Mouse (Mus musculus) embryonic facial prominence, embryonic 12.5 days (tissue): ENCODE results near the gene Flywch1. TPM values are rescaled to one million over a fixed set of nuclear protein-coding genes. Genes with fewer than 3 reads are reported as not detected.

ENCODE experiments used
- ATAC-seq: fragments of 200-750 bp; cut with Nextera tagmentation; 2 replicates; pipeline ENCODE4 v1.8.0; 2017; ENCODE audit not compliant: insufficient number of reproducible peaks, insufficient read depth, low FRiP score, low TSS enrichment
- H3K27ac ChIP-seq: fragments of 300-500 bp; sonication (generic); 2 replicates; pipeline ENCODE4 v1.5.1; 2016; ENCODE audit warnings: mild to moderate bottlenecking
- H3K27me3 ChIP-seq: fragments of 300-500 bp; sonication (generic); 2 replicates; pipeline ENCODE4 v1.6.1; 2016; ENCODE audit warnings: mild to moderate bottlenecking, moderate library complexity
- H3K36me3 ChIP-seq: fragments of 300-500 bp; sonication (generic); 2 replicates; pipeline ENCODE4 v1.6.1; 2016; ENCODE audit warnings: mild to moderate bottlenecking
- H3K4me1 ChIP-seq: fragments of 300-500 bp; sonication (generic); 2 replicates; pipeline ENCODE4 v1.6.1; 2016
- H3K4me2 ChIP-seq: fragments of 300-500 bp; sonication (generic); replicated peaks from 2 replicates; pipeline ENCODE4 v1.6.1; 2016; ENCODE audit warnings: mild to moderate bottlenecking, moderate library complexity
- H3K4me3 ChIP-seq: fragments of 300-500 bp; sonication (generic); 2 replicates; pipeline ENCODE4 v1.5.1; 2016; ENCODE audit warnings: mild to moderate bottlenecking
- H3K9ac ChIP-seq: fragments of 300-500 bp; sonication (generic); 2 replicates; pipeline ENCODE4 v1.6.1; 2016; ENCODE audit warnings: mild to moderate bottlenecking, moderate library complexity
- H3K9me3 ChIP-seq: fragments of 300-500 bp; sonication (generic); 2 replicates; pipeline ENCODE4 v1.6.1; 2016; ENCODE audit warnings: mild to moderate bottlenecking, moderate library complexity
- WGBS: fragments of 180-500 bp; shearing (Covaris S2); methylation state at CpG from one replicate; pipeline ENCODE4 v1.1.7; 2016; 5-methylcytosine and 5-hydroxymethylcytosine counted together
- polyA plus RNA-seq: library from polyadenylated mRNA; unstranded; fragments of >200 nt; fragmentation: Nextera tagmentation; extraction: Ambion mirVana; gene quantifications from 2 replicates; pipeline ENCODE4 v1.2.1, GENCODE M21; 2016

The Flywch1 gene
- 122 and 125 TPM in 2 replicates for polyA plus RNA-seq

DNA sequence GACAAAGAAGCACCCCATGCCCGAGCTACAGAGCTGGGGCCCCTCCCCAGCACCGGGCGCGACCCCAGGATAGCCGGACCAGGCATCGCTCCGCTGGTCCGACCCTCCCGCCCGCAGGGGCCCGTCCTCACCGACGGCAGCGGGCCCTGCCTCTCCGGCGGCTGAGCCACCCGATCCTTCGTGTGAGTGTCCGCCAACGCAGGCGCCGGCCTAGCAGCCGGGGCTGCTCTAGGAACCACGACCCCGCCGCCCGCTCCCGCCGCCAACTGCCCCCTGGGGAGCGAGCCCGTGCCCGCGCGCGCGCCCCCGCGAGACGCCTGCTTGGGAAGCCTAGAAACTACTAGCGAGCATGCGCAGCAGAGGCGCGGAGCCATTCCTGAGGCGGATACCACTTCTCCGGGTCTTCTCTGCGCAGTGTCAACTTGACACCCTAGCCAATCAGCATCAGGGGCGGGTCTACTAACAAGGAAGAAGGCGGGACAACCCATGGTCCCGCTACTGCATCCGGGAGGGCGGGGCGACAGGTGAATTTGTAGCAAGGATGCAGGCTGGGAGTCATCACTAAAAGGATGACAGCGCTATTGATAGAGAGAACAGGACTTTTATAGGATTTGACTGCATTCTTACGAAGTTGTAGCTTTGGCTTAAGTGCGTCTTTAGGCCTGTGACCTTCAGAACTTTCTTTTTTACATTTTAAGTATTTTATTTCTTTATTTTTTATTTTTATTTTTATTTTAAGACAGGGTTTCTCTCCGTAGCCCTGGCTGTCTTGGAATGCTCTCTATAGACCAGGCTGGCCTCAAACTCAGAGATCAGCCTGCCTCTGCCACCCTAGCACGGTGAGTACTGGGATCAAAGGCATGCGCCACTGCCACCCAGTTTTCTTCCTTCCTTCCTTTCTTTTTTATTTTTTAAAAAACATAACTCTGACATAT, at the start of gene Flywch1:
Flywch1 (minus strand) TSS at position 319 of the 935 bp plus-strand sequence.
- Histone ChIP-seq H3K9me3 (no peaks in the 10 kb centered on the region), H3K27me3 (no peaks in the 10 kb centered on the region), H3K27ac (peak within 1 kb of the TSS; percentile 76), H3K4me3 (peak within 1 kb of the TSS; percentile 72), H3K4me1 (peaks cover 9% of the 10 kb centered on the region), H3K9ac (peak within 1 kb of the TSS; percentile 85), H3K36me3 (peaks cover 7% of the 10 kb centered on the region; the same call in 1 of the 2 replicates), H3K4me2 (peak within 1 kb of the TSS; percentile 68)
- WGBS = 3% methylated on average over 58 of the region's 58 CpGs
- peak; percentile 94 for ATAC-seq

DNA sequence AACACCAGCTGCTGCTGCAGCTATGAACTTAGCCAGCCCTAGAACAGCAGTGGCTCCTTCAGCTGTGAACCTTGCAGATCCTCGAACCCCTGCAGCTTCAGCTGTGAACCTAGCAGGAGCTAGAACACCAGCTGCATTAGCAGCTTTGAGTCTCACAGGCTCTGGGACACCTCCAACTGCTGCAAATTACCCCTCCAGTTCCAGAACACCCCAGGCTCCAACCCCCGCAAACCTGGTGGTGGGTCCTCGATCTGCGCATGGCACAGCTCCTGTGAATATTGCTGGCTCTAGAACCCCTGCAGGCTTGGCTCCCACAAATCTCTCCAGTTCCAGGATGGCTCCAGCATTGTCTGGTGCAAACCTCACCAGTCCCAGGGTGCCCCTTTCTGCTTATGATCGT, 49.3 kb upstream of the Flywch1 start:
- Histone ChIP-seq H3K27me3 (no peaks in the 10 kb centered on the region), H3K9me3 (peaks cover 22% of the 10 kb centered on the region; the same call in 1 of the 2 replicates), H3K4me3 (no peak overlapping the region), H3K4me1 (no peaks in the 10 kb centered on the region), H3K36me3 (peaks cover 98% of the 10 kb centered on the region), H3K27ac (no peak overlapping the region), H3K4me2 (no peak overlapping the region), H3K9ac (no peak overlapping the region)
- WGBS = 96% methylated on average over 5 of the region's 5 CpGs
- ATAC-seq = no peak

DNA sequence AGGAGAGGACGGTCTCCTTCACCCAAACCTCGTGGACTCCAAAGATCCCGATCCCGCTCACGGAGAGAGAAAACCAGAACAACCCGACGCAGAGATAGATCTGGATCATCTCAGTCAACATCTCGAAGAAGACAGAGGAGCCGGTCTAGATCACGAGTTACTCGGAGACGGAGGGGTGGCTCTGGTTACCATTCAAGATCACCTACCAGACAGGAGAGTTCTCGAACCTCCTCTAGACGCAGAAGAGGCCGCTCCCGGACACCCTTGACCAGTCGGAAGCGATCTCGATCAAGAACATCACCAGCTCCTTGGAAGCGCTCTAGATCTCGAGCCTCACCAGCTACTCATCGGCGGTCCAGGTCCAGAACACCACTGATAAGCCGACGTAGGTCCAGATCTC, 47.8 kb upstream of the Flywch1 start:
- Histone ChIP-seq H3K36me3 (peaks cover 98% of the 10 kb centered on the region), H3K27ac (no peak overlapping the region), H3K9ac (no peak overlapping the region), H3K4me3 (no peak overlapping the region), H3K4me1 (no peaks in the 10 kb centered on the region), H3K9me3 (peaks cover 29% of the 10 kb centered on the region; the same call in 1 of the 2 replicates), H3K27me3 (no peaks in the 10 kb centered on the region), H3K4me2 (no peak overlapping the region)
- ATAC-seq = no peak
- 98% methylated on average over 25 of the region's 25 CpGs for WGBS

DNA sequence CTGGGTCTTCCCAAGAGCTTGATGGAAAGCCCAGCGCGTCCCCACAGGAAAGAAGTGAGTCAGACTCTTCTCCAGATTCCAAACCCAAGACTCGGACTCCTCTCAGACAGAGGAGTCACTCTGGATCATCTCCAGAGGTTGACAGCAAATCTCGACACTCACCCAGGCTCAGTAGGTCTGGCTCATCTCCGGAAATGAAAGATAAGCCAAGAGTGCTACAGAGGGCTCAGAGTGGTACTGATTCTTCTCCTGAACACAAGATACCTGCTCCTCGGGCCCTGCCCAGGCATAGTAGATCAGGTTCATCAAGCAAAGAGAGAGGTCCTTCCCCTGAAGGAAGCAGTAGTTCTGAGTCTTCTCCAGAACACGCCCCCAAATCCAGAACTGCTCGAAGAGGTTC, 47.2 kb upstream of the Flywch1 start:
- no peak for ATAC-seq
- Histone ChIP-seq H3K4me2 (no peak overlapping the region), H3K36me3 (peaks cover 99% of the 10 kb centered on the region), H3K9ac (no peak overlapping the region), H3K27ac (no peak overlapping the region), H3K9me3 (peaks cover 29% of the 10 kb centered on the region; the same call in 1 of the 2 replicates), H3K4me1 (no peaks in the 10 kb centered on the region), H3K4me3 (no peak overlapping the region), H3K27me3 (no peaks in the 10 kb centered on the region)
- WGBS = 96% methylated on average over 8 of the region's 8 CpGs

DNA sequence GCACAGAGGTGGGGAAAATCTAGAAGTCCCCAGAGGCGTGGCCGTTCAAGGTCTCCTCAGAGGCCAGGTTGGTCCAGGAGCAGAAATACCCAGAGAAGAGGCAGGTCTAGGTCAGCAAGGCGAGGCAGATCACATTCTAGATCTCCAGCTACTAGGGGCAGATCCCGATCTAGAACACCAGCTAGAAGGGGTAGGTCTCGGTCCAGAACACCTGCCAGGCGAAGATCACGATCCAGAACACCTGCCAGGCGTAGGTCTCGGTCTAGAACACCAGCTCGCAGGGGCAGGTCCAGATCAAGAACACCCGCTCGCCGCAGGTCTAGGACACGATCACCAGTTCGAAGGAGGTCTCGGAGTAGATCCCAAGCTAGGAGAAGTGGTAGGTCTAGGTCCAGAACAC, 44.2 kb upstream of the Flywch1 start:
- no peak overlapping the region for H3K9ac ChIP-seq
- no peak for ATAC-seq
- H3K27ac ChIP-seq = no peak overlapping the region
- H3K9me3 ChIP-seq = peaks cover 29% of the 10 kb centered on the region; the same call in 1 of the 2 replicates
- H3K4me1 ChIP-seq = no peaks in the 10 kb centered on the region
- no peak overlapping the region for H3K4me2 ChIP-seq
- no peaks in the 10 kb centered on the region for H3K27me3 ChIP-seq
- H3K4me3 ChIP-seq = no peak overlapping the region
- H3K36me3 ChIP-seq = peaks cover 95% of the 10 kb centered on the region
- WGBS = 96% methylated on average over 16 of the region's 16 CpGs

DNA sequence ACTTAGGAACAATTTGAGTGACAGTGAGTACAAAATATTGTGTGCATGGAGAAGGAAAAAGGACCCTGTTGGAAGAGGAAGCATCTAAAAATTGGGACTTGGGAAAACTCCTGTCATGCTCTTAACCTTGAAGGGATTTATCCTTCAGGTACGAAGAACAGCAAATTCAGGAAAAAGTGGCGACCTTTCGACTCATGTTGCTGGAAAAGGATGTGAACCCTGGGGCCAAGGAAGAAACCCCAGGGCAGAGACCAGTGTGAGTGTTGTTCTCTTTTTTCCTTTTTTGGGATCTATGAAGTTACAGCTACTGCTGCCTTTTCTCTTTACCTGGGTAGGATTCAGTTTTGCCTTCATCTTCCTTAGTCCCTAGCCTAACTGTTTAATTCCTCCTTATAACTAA, 36.5 kb upstream of the Flywch1 start:
- 86% methylated on average over 3 of the region's 3 CpGs for WGBS
- no peaks in the 10 kb centered on the region for H3K9me3 ChIP-seq
- no peaks in the 10 kb centered on the region for H3K27me3 ChIP-seq
- peaks cover 23% of the 10 kb centered on the region for H3K4me1 ChIP-seq
- H3K9ac ChIP-seq = no peak overlapping the region
- no peak overlapping the region for H3K4me2 ChIP-seq
- no peak for ATAC-seq
- peaks cover 59% of the 10 kb centered on the region for H3K36me3 ChIP-seq
- no peak overlapping the region for H3K27ac ChIP-seq
- H3K4me3 ChIP-seq = no peak overlapping the region

DNA sequence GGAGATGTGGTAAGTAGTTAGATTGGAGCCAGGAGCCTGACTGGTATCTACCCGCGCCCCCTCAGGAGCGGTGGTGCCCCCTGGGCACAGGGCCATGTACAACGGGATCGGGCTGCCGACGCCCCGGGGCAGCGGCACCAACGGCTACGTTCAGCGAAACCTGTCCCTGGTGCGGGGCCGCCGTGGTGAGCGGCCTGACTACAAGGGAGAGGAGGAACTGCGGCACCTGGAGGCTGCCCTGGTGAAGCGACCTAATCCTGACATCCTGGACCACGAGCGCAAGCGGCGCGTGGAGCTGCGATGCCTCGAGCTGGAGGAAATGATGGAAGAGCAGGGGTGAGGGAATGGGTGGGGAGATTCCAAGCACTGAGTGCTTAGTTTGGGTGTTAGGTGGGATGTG, 35.5 kb upstream of the Flywch1 start:
- H3K9ac ChIP-seq = no peak overlapping the region; the same call in 1 of the 2 replicates
- no peak overlapping the region for H3K4me3 ChIP-seq
- WGBS = 63% methylated on average over 25 of the region's 25 CpGs
- no peaks in the 10 kb centered on the region for H3K27me3 ChIP-seq
- no peak for ATAC-seq
- H3K36me3 ChIP-seq = peaks cover 51% of the 10 kb centered on the region
- H3K9me3 ChIP-seq = no peaks in the 10 kb centered on the region
- H3K4me2 ChIP-seq = peak overlapping the region; percentile 27
- peak overlapping the region; percentile 42; the same call in 1 of the 2 replicates for H3K27ac ChIP-seq
- H3K4me1 ChIP-seq = peaks cover 23% of the 10 kb centered on the region

DNA sequence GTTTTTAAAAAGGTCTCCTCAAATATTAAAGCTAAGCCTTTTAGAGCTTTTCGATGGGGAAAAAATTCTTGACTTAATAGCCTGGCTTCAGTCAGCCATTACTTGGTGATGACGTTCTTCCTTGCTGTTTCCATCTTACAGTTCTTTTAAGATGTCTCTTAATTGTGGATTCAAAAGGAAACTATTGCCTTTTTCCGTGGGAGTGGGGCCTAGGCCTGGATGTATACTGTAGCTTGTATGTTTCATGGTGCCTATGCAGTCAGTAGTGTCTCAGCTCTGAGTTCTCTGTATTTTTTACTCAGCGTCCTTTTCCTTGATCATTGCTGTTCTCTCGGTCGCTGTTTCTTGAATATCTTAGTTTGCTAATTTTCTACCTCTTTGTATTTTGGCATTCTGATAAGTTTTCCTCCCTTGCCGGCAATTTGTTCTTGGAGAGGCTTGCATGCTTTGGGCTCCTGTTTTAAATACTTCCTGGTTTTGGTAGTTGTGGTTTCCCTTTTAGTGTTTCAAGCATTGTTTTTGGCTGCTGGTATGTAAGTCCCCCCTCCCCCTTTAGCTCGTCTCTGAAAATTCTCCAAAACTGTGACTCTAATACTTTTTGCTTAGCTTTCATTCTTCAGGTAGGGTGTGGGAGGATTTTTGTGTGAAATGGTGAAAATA, 33.2 kb upstream of the Flywch1 start:
- WGBS = 9% methylated on average over 8 of the region's 8 CpGs
- H3K4me3 ChIP-seq = peak overlapping the region; percentile 99
- H3K27me3 ChIP-seq = no peaks in the 10 kb centered on the region
- H3K4me1 ChIP-seq = peaks cover 23% of the 10 kb centered on the region
- peak overlapping the region; percentile 70 for H3K4me2 ChIP-seq
- no peak for ATAC-seq
- H3K9ac ChIP-seq = peak overlapping the region; percentile 98
- H3K36me3 ChIP-seq = peaks cover 28% of the 10 kb centered on the region
- H3K27ac ChIP-seq = no peak overlapping the region
- no peaks in the 10 kb centered on the region for H3K9me3 ChIP-seq

DNA sequence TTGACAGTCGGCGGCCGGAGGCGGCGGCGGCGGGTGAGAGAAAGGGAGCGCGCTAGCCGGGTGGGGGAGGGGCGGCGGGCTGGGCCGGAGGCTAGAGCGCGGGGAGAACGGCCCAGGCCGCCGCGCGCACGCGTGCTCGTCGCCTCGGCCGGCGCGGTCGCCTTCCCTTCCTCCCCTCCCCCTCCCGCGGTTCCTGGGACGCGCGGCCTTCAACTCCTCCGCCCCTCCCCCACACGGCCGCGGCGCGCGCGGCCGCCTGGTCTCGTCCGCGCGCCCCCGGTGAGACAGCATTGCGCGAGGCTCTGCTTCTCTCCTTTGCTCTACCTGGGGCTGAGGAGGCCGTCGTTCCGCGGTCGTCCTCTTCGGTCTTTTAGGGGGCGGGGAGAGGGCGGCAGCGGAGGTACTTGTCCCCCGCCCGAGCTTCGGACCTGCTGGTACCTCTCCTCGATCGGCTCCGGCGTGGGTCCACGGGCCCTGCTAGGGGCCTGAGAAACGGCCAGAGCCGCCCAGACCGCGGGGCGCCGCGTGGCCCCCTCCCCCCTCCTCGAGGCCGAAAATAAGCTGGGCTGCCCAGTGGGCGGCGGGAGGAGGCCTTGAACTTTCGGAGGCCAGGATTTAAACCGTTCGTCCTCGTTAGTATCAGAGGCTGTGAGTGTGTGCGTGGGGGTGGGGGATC, 32.1 kb upstream of the Flywch1 start:
- peak overlapping the region; percentile 99 for H3K4me3 ChIP-seq

DNA sequence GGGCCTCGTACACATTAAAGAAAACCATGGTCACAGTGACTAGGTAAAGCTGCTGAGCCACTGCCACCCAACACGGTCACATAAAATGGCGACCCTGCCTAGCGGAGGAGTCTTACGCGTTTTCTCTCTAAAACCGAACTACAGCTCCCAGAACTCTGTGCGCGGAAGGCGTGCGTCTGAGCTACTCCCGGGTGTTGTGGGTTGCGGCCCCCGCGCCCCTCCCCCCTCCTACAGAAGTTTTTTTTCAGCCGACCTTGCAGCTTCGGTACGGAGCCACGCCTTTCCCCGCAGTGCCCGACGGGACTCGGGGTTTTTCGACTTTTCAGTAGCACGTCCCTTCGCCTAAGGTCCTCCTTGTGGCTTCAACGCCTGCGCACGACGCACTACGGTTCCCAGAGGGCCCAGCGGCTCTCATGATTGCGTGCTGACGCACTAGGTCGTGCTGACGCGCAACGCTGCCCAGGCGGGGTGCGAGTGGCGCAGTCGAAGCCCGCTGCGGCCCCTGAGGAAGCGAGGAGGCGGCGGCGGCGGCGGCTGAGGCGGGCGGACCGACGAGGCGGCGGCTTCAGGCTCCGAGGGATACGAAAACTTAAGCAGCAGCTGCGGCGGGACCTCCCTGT, 31.5 kb upstream of the Flywch1 start:
- Histone ChIP-seq H3K27me3 (no peaks in the 10 kb centered on the region), H3K4me3 (peak overlapping the region; percentile 99), H3K36me3 (peaks cover 11% of the 10 kb centered on the region), H3K27ac (peak overlapping the region; percentile 97), H3K4me1 (peaks cover 23% of the 10 kb centered on the region), H3K9ac (peak overlapping the region; percentile 98), H3K9me3 (no peaks in the 10 kb centered on the region), H3K4me2 (peak overlapping the region; percentile 70)
- WGBS = under 1% methylated on average over 58 of the region's 60 CpGs
- peak; percentile 99 for ATAC-seq

More for the DNA sequence above, 32.1 kb upstream of the Flywch1 start:
- peak overlapping the region; percentile 98 for H3K9ac ChIP-seq
- under 1% methylated on average over 56 of the region's 83 CpGs for WGBS
- ATAC-seq = peak; percentile 48; the same call in 1 of the 2 replicates
- H3K36me3 ChIP-seq = peaks cover 17% of the 10 kb centered on the region
- H3K27ac ChIP-seq = peak overlapping the region; percentile 97
- peaks cover 23% of the 10 kb centered on the region for H3K4me1 ChIP-seq
- H3K9me3 ChIP-seq = no peaks in the 10 kb centered on the region
- peak overlapping the region; percentile 70 for H3K4me2 ChIP-seq
- H3K27me3 ChIP-seq = no peaks in the 10 kb centered on the region

DNA sequence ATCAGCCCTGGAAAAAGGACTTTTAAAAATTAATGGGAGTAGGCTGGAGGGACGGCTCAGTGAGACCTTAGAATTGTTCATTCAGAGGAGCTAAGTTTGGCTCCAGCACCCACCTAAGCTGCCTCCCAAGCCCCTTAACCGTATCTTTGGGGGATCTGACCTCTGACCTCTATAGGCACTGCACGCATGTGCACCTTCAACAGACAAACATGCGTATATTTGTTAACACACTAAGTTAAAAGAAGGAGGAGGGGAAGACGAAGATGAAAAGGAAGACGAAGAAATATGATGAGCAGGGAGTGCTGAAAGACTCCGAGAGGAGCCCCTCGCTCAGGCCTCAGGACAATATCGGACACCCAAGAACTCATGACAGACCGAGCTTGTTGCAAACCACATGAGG, 30.2 kb upstream of the Flywch1 start:
- WGBS = 87% methylated on average over 10 of the region's 10 CpGs
- Histone ChIP-seq H3K27me3 (no peaks in the 10 kb centered on the region), H3K4me2 (no peak overlapping the region), H3K4me1 (peaks cover 18% of the 10 kb centered on the region), H3K9me3 (no peaks in the 10 kb centered on the region), H3K9ac (no peak overlapping the region), H3K36me3 (no peaks in the 10 kb centered on the region), H3K4me3 (no peak overlapping the region), H3K27ac (no peak overlapping the region)
- no peak for ATAC-seq
